Mouse (Mus musculus) intestine, embryonic 15.5 days (tissue): Measurements from ENCODE around the gene Ppp1r18. TPM values are rescaled to one million over a fixed set of nuclear protein-coding genes. Genes with fewer than 3 reads are reported as not detected.

ENCODE experiments used
- ATAC-seq: fragments of 200-750 bp; cut with Nextera tagmentation; 2 replicates; pipeline ENCODE4 v1.8.0; 2017; ENCODE audit warnings: moderate TSS enrichment, moderate library complexity
- H3K27ac ChIP-seq: fragments of 300-500 bp; sonication (generic); 2 replicates; pipeline ENCODE4 v1.5.1; 2015; ENCODE audit warnings: mild to moderate bottlenecking, inconsistent platforms
- H3K27me3 ChIP-seq: fragments of 300-500 bp; sonication (generic); replicated peaks from 2 replicates; pipeline ENCODE4 v1.6.1; 2015; ENCODE audit warnings: inconsistent platforms
- H3K36me3 ChIP-seq: fragments of 300-500 bp; sonication (generic); 2 replicates; pipeline ENCODE4 v1.6.1; 2015; ENCODE audit warnings: inconsistent platforms
- H3K4me1 ChIP-seq: fragments of 300-500 bp; sonication (generic); replicated peaks from 2 replicates; pipeline ENCODE4 v1.6.1; 2015; ENCODE audit warnings: inconsistent platforms
- H3K4me2 ChIP-seq: fragments of 300-500 bp; sonication (generic); replicated peaks from 2 replicates; pipeline ENCODE4 v1.6.1; 2015; ENCODE audit warnings: mild to moderate bottlenecking, inconsistent platforms
- H3K4me3 ChIP-seq: fragments of 300-500 bp; sonication (generic); replicated peaks from 2 replicates; pipeline ENCODE4 v1.5.1; 2015; ENCODE audit warnings: inconsistent platforms
- H3K9ac ChIP-seq: fragments of 300-500 bp; sonication (generic); 2 replicates; pipeline ENCODE4 v1.6.1; 2015; ENCODE audit warnings: inconsistent platforms
- H3K9me3 ChIP-seq: fragments of 300-500 bp; sonication (generic); 2 replicates; pipeline ENCODE4 v1.6.1; 2016; ENCODE audit warnings: inconsistent platforms
- whole genome bisulfite sequencing: fragments of 180-500 bp; shearing (Covaris S2); methylation state at CpG from one replicate; pipeline ENCODE4 v1.1.7; 2015; 5-methylcytosine and 5-hydroxymethylcytosine counted together
- polyA plus RNA-seq: library from polyadenylated mRNA; unstranded; fragments of >200 nt; fragmentation: Nextera tagmentation; extraction: Ambion mirVana; gene quantifications from 2 replicates; pipeline ENCODE4 v1.2.1, GENCODE M21; 2015

The Ppp1r18 gene
- polyA plus RNA-seq, 1 experiment from 2014 or later: 19.6 TPM

DNA sequence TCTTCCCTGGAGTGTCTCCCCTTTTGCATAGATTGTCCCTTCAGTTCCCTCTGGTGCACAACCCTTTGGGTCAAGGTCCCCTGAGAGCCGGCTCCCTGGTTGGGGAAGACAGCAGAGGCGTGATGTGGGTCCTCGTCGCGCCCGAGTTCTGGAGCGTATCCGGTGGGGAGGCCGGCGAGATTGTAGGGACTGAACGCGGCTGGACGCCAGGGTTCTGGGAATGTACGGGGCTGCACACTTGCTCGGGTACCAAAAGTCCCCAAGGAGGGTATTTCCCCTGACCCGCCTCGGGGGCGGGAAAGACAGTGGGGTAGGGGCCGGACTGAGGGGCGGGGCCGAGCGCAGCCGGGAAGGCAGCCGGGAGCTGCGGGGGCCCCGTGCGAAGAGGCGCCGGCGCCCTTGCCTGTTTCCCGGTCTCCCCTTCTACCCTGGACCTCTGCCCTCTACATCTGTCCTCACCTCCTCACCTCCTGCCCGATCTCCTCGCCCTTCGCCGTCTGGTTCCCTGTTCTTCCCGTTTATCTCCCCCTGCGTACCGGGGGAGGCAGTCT, 963 bp downstream of the Ppp1r18 start:
- ATAC-seq: peak; percentile 63
- Histone ChIP-seq H3K4me3 (peak overlapping the region; percentile 64), H3K27me3 (no peaks in the 10 kb centered on the region), H3K27ac (peak overlapping the region; percentile 98), H3K36me3 (peaks cover 6% of the 10 kb centered on the region; the same call in 1 of the 2 replicates), H3K4me2 (peak overlapping the region; percentile 94), H3K4me1 (peaks cover 39% of the 10 kb centered on the region), H3K9ac (peak overlapping the region; percentile 71), H3K9me3 (no peaks in the 10 kb centered on the region)
- 0% methylated on average over 36 of the region's 38 CpGs for whole genome bisulfite sequencing

DNA sequence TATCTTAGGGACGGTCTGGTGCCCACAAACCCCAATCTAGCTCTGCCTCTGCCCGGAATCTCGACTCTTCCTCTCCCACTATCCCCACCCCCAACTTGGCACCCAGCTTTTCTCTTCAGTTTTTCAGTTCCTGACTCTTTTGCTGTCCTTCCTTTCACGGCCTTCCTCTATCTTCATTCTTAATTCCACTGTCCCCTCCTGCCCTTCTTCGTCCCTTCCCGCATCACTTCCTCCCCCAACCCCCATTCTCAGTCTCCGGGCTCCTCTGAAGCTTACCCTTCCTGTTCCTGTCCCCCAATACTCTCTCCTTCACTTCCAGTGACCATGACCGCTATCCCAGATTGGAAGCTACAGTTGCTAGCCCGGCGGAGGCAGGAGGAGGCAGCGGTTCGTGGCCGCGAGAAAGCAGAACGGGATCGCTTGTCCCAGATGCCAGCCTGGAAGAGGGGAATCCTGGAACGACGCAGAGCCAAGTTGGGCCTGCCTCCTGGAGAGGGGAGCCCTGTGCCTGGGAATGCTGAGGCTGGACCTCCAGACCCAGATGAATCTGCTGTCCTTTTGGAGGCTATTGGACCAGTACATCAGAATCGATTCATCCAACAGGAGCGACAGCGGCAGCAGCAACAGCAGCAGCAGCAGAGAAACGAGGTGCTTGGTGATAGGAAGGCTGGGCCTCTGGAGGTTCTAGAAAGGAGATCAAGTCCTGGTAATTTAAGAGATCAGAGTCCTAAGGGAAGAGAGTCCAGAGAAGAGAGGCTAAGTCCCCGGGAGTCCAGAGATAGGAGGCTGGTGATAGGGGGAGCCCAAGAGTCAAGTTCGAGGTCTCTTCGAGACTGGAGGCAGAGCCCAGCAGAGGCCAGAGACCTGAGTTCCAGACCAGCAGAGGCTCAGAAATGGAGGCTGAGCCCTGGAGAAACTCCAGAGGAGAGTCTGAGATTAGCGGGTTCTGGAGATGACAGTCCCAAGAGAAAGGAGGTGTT, 1.8 kb downstream of the Ppp1r18 start:
- Histone ChIP-seq H3K4me2 (peak overlapping the region; percentile 94), H3K36me3 (peaks cover 7% of the 10 kb centered on the region; the same call in 1 of the 2 replicates), H3K4me3 (peak overlapping the region; percentile 64), H3K9ac (peak overlapping the region; percentile 71), H3K27ac (peak overlapping the region; percentile 98), H3K4me1 (peaks cover 39% of the 10 kb centered on the region), H3K9me3 (no peaks in the 10 kb centered on the region), H3K27me3 (no peaks in the 10 kb centered on the region)
- WGBS: 16% methylated on average over 26 of the region's 26 CpGs
- no peak for ATAC-seq

DNA sequence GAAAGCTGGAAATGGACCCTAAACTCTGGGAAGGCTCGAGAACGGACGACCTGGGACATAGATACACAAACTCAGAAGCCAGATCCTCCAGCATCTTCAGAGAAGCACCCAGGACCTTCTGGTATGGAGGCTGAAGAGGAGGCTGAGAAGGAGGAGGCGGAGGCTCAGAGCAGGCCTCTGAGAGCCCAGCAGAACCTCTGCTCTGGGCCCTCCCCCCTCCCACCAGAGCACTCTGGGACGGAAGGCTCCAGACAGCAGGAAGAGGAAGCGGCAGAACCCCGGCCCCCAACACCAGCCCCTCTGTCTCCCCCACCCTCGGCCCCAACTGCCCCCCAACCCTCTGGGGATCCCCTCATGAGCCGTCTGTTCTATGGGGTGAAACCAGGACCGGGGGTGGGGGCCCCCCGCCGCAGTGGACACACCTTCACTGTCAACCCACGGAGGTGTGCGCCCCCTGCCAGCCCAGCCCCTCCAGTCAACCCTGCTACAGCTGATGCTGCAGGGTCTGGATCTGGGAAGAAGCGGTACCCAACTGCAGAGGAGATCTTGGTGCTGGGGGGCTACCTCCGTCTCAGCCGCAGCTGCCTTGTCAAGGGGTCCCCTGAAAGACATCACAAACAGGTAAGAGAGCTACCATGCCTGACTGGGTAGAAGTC, 2.9 kb downstream of the Ppp1r18 start:
- Histone ChIP-seq H3K27me3 (no peaks in the 10 kb centered on the region), H3K4me3 (peak overlapping the region; percentile 64), H3K4me1 (peaks cover 43% of the 10 kb centered on the region), H3K4me2 (peak overlapping the region; percentile 94), H3K9me3 (no peaks in the 10 kb centered on the region), H3K36me3 (peaks cover 6% of the 10 kb centered on the region; the same call in 1 of the 2 replicates), H3K27ac (peak overlapping the region; percentile 98), H3K9ac (peak overlapping the region; percentile 71)
- 27% methylated on average over 17 of the region's 17 CpGs for WGBS
- no peak for ATAC-seq

DNA sequence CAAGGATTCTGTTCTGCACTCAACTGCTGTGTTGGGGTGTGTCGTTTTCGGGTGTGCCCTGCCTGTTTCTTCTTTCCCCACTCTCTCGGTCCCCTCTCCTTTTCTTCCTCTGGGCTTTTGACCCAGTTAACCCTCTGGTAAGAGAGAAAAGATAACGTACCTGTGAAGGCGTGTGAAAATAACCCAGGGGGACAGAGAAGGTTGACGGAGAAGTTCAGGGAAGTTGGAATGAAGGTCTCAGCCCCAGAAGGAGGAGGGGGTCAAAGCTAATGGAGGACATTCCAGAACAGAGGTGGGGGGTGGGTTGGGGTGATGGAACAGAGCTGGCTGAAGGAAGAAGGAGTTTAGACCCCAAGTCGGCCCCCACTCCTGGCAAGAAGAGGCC, 3.6 kb downstream of the Ppp1r18 start:
- peaks cover 47% of the 10 kb centered on the region for H3K4me1 ChIP-seq
- H3K4me3 ChIP-seq: peak overlapping the region; percentile 64
- peak overlapping the region; percentile 71 for H3K9ac ChIP-seq
- H3K9me3 ChIP-seq: no peaks in the 10 kb centered on the region
- peak overlapping the region; percentile 94 for H3K4me2 ChIP-seq
- ATAC-seq: no peak
- H3K27ac ChIP-seq: peak overlapping the region; percentile 72
- H3K36me3 ChIP-seq: peaks cover 5% of the 10 kb centered on the region; the same call in 1 of the 2 replicates
- H3K27me3 ChIP-seq: no peaks in the 10 kb centered on the region
- 3% methylated on average over 7 of the region's 7 CpGs for WGBS

DNA sequence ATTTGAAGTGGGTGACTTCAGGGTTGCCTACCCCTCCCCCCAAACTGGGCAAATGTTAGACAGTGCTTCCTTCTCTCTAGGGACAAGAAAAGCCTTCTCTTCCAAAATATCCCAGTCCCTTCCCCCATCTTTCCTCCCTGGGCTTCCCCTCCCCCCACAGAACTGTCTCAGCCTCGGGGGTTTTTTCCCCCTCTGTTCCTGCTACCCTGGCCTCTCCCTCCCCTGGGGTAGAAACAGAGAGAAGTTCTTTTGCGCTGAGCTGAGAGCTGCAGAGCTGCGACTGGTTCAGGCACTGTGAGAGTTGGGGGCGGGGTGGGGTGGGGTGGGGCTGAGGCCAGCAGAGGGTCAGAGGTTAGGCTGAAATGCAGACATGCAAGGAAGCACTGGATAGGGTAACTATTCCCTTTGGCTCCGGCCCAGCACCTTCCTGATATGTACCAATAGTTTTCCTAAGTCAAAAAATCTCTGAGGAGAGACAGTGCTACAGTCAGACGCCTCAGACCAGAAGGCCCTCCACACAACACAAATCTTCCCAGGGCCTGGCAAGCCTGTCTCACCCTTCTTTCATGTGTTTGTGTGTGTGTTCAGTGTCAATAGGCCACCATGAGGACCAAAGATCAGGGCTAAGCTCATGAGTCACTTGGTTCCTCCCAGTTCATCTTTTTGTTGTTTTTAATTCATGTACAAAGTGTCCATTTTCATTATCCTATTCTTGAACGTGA, 4.1 kb downstream of the Ppp1r18 start:
- H3K4me2 ChIP-seq: peak overlapping the region; percentile 94
- peak overlapping the region; percentile 71 for H3K9ac ChIP-seq
- peak overlapping the region; percentile 64 for H3K4me3 ChIP-seq
- H3K27me3 ChIP-seq: no peaks in the 10 kb centered on the region
- peaks cover 5% of the 10 kb centered on the region; the same call in 1 of the 2 replicates for H3K36me3 ChIP-seq
- no peaks in the 10 kb centered on the region for H3K9me3 ChIP-seq
- 7% methylated on average over 7 of the region's 7 CpGs for WGBS
- peak overlapping the region; percentile 72 for H3K27ac ChIP-seq
- peaks cover 47% of the 10 kb centered on the region for H3K4me1 ChIP-seq
- peak; percentile 11; the same call in 1 of the 2 replicates for ATAC-seq

DNA sequence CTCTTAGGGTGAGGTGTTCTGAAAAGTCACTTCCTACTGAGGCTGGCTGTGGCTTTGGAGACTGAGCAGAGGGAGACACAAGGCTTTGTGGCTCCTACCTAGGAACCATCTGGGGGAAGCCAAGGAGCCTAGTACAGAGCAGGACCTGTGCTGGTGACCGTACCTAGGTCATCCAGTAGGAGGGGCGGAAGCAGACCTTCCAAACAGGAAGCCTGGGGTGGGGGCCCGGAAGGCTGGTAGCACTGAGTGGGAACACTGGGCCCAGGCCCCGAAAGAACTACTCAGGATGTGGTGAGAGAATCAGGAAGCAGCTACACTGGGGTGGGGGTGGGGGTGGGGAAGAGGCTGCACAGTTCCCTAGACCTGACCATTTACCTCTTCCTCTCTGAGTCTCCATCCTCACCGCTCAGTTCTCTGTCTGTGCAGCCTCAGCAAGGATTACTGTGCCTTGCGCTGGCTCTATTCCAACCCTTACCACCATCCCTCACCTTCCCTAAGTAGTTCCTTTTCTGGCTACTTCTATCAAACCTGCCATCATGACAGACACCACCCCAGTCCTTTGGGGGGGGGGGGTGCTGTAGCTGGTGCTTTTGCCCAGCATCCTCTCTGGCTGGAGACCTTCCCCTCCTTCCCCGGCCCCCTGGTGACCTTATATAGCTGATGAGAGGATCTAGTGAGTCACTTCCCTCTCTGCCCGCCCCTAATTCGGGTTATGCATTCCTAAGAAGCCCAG, 4.9 kb downstream of the Ppp1r18 start:
- Histone ChIP-seq H3K4me1 (peaks cover 40% of the 10 kb centered on the region), H3K4me3 (peak overlapping the region; percentile 64), H3K9me3 (no peaks in the 10 kb centered on the region), H3K36me3 (peaks cover 9% of the 10 kb centered on the region; the same call in 1 of the 2 replicates), H3K27ac (peak overlapping the region; percentile 72), H3K27me3 (no peaks in the 10 kb centered on the region), H3K4me2 (peak overlapping the region; percentile 94), H3K9ac (peak overlapping the region; percentile 71)
- no peak for ATAC-seq
- WGBS: 45% methylated on average over 9 of the region's 9 CpGs

DNA sequence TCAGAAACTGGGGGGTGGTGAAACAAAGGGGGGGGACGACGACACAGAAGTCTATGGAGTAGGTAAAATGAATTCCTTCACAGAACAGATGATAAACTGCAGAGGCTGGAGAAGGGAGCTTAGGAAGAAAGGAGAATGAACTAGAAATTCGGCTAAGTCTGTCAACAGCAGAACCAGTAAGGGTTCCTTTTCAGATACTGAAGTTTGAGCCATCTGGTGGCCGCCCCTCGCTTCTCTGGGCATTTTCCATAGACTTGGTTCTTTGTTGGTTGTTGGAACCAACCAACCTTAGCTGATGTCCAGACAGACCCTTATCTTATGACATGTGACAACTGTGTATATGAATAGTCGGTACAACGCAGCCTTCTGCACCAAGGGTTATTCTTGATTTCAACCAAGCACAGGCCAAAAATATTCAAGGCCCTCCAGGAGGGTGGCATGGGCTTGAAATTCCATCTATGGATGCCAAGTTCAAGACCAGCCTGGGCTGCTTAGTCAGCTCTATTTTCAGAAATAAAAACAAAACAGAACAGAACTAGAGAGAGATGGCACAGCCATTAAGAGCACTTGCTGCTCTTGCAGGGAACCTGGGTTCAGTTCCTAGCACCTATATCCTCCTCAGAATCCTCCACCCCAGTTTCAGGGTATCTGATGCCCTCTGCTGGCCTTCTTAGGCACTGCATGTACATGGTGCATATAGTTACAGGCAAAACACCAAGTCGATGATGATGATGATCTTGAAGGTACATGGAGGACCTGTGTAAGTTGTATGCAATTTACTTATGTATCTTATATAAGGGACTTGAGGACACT, 5.7 kb downstream of the Ppp1r18 start:
- peak overlapping the region; percentile 72 for H3K27ac ChIP-seq
- no peaks in the 10 kb centered on the region for H3K27me3 ChIP-seq
- H3K4me2 ChIP-seq: peak overlapping the region; percentile 94
- H3K4me1 ChIP-seq: peaks cover 39% of the 10 kb centered on the region
- peak overlapping the region; percentile 64 for H3K4me3 ChIP-seq
- H3K9me3 ChIP-seq: no peaks in the 10 kb centered on the region
- peaks cover 9% of the 10 kb centered on the region; the same call in 1 of the 2 replicates for H3K36me3 ChIP-seq
- ATAC-seq: no peak
- no peak overlapping the region for H3K9ac ChIP-seq
- 76% methylated on average over 8 of the region's 8 CpGs for WGBS

DNA sequence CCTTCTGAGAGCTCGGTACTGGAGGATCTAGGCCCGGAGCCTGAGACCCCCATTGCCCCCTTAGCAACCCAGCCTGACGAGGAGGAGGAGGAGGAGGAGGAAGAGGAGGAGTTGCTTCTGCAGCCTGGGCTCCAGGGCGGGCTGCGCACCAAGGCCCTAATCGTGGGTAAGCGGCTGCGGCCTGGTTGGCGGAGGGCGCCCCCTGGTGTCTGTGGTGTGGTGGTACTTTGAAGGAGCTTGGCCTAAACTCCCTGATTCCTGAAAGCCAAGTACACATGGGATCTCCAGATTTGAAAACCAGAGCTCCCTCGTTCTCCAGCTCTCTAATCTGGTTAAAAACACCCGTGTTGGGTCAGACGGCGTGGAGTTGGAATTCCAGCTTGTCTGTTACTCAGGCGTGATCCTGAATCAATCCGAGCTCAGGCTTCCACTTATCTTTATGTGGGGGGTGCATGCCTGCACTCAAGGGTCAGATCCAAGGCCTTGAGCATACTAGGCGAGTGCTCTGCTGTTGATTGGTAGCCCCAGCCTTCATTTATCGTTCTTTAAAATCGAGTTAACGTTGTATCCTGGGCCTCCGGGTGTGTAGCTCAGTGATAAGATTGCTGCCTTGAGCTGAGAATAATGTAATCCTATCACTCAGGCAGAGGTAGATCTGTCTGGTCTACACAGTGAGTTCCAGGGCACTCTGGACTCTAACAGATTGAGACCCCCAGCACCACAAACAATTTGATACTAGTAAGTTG, 8.6 kb downstream of the Ppp1r18 start:
- ATAC-seq: peak; percentile 64
- Histone ChIP-seq H3K4me2 (peak overlapping the region; percentile 35; the same call in 1 of the 2 replicates), H3K27ac (0 out of 2 replicates have a peak overlapping the region, but pooled peaks have one; percentile 8), H3K4me1 (peaks cover 23% of the 10 kb centered on the region), H3K27me3 (no peaks in the 10 kb centered on the region), H3K4me3 (no peak overlapping the region), H3K9ac (0 out of 2 replicates have a peak overlapping the region, but pooled peaks have one; percentile 18), H3K36me3 (peaks cover 9% of the 10 kb centered on the region; the same call in 1 of the 2 replicates), H3K9me3 (no peaks in the 10 kb centered on the region)
- WGBS: 29% methylated on average over 21 of the region's 21 CpGs

DNA sequence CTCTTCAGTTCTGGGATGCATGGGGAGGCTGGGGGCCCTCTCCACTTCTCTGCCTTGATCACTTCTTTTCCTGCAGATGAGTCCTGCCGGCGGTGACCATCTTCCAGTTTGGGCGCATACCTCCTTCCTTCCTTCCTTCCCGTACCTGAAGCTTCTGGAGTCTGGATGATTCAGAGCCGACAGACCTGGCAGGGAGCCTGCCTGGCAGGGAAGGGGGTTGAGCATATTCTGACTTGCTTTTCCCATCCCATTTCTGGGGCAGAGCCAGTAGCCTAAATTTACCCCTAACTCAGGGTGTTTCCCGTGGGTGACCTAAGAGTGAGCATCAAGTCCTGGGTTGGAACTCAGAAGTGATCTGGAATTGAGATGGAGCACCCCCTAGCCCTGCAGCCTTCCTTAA, 9.3 kb downstream of the Ppp1r18 start:
- Histone ChIP-seq H3K4me1 (peaks cover 15% of the 10 kb centered on the region), H3K4me3 (no peak overlapping the region), H3K36me3 (peaks cover 9% of the 10 kb centered on the region; the same call in 1 of the 2 replicates), H3K9ac (no peak overlapping the region), H3K27me3 (no peaks in the 10 kb centered on the region), H3K27ac (no peak overlapping the region), H3K4me2 (no peak overlapping the region), H3K9me3 (no peaks in the 10 kb centered on the region)
- ATAC-seq: no peak
- WGBS: 89% methylated on average over 6 of the region's 6 CpGs
